Mouse (Mus musculus): ENCODE measurements at regions not wholly inside any gene's neighbourhood (a gene's known extent, or its start where the extent isn't known, plus 50 kb on each side); places are given as distances from the start of the nearest gene placed in this dataset.
A peak's percentile ranks its signal among the peaks of the same experiment; 100 is the strongest.

- DNase-seq (ENCODE audit: low read depth, low spot score), result peak; percentile 76
These were observed 128.7 kb upstream of the Prkg2 start for GRCm38 (mm10) chr5:99165807-99166360.

GRCm38 (mm10) chr5:99157973-99158372 lies 120.8 kb upstream of the Prkg2 start:
- DNase-seq (ENCODE audit: low read depth, low spot score), result peak; percentile 68

- no peak for DNase-seq (ENCODE audit: low read depth, low spot score)
These were observed 116.2 kb upstream of the Prkg2 start for GRCm38 (mm10) chr5:99153269-99153850.

GRCm38 (mm10) chr5:99152299-99152698 lies 115.1 kb upstream of the Prkg2 start:
- DNase-seq (ENCODE audit: low read depth, low spot score), result no peak

GRCm38 (mm10) chr5:99149904-99150303 lies 112.8 kb upstream of the Prkg2 start:
- DNase-seq (ENCODE audit: low read depth, low spot score), result no peak

- no peak for DNase-seq (ENCODE audit: low read depth, low spot score)
These were observed 95.5 kb upstream of the Prkg2 start for GRCm38 (mm10) chr5:99132670-99133069.

GRCm38 (mm10) chr5:99128628-99129027 lies 91.5 kb upstream of the Prkg2 start:
- no peak for DNase-seq (ENCODE audit: low read depth, low spot score)

- no peak for DNase-seq (ENCODE audit: low read depth, low spot score)
These were observed 88.3 kb upstream of the Prkg2 start for GRCm38 (mm10) chr5:99125418-99125817.

GRCm38 (mm10) chr5:99111755-99112154 lies 74.6 kb upstream of the Prkg2 start:
- no peak for DNase-seq (ENCODE audit: low read depth, low spot score)

GRCm38 (mm10) chr5:99111235-99111634 lies 74.1 kb upstream of the Prkg2 start:
- DNase-seq (ENCODE audit: low read depth, low spot score), result no peak

GRCm38 (mm10) chr5:99099727-99100116 lies 62.6 kb upstream of the Prkg2 start:
- no peak for DNase-seq (ENCODE audit: low read depth, low spot score)

GRCm38 (mm10) chr5:99099014-99099726 lies 62.0 kb upstream of the Prkg2 start:
- DNase-seq (ENCODE audit: low read depth, low spot score), result no peak

Measured in mesoderm, embryonic 11.5 days (tissue).